Mouse (Mus musculus): ENCODE data around the gene Rnaseh2c.

Rnaseh2c gene

GRCm38 (mm10) chr19:5636036-5636570, 34.4 kb downstream of the Rnaseh2c start:
- no peak for DNase-seq (ENCODE audit: low spot score)

- no peak for DNase-seq (ENCODE audit: low spot score)
Observed at GRCm38 (mm10) chr19:5636571-5637041, 34.9 kb downstream of the Rnaseh2c start.

- peak; percentile 88 for DNase-seq (ENCODE audit: low spot score)
Observed at GRCm38 (mm10) chr19:5637069-5638047, 35.7 kb downstream of the Rnaseh2c start, which contains the start of gene Rela. Rela (plus strand) TSS chr19:5637483.

GRCm38 (mm10) chr19:5638416-5639005, 36.8 kb downstream of the Rnaseh2c start:
- DNase-seq (ENCODE audit: low spot score) = no peak

- no peak for DNase-seq (ENCODE audit: low spot score)
Observed at GRCm38 (mm10) chr19:5640339-5640738, 38.7 kb downstream of the Rnaseh2c start.

GRCm38 (mm10) chr19:5641021-5641420, 39.3 kb downstream of the Rnaseh2c start:
- DNase-seq (ENCODE audit: low spot score) = no peak

- DNase-seq (ENCODE audit: low spot score) = no peak
Observed at GRCm38 (mm10) chr19:5641641-5642040, 40.0 kb downstream of the Rnaseh2c start.

- no peak for DNase-seq (ENCODE audit: low spot score)
Observed at GRCm38 (mm10) chr19:5645280-5645679, 43.6 kb downstream of the Rnaseh2c start.

- DNase-seq (ENCODE audit: low spot score) = no peak
Observed at GRCm38 (mm10) chr19:5646731-5647330, 45.2 kb downstream of the Rnaseh2c start.

- no peak for DNase-seq (ENCODE audit: low spot score)
Observed at GRCm38 (mm10) chr19:5647791-5648190, 46.1 kb downstream of the Rnaseh2c start.

- DNase-seq (ENCODE audit: low spot score) = peak; percentile 75
Observed at GRCm38 (mm10) chr19:5648401-5649297, 47.0 kb downstream of the Rnaseh2c start.

- no peak for DNase-seq (ENCODE audit: low spot score)
Observed at GRCm38 (mm10) chr19:5649298-5649741, 47.6 kb downstream of the Rnaseh2c start.

GRCm38 (mm10) chr19:5651502-5652274, 50.0 kb downstream of the Rnaseh2c start:
- DNase-seq (ENCODE audit: low spot score) = no peak

GRCm38 (mm10) chr19:5652570-5652969, 50.9 kb downstream of the Rnaseh2c start:
- no peak for DNase-seq (ENCODE audit: low spot score)

- no peak for DNase-seq (ENCODE audit: low spot score)
Observed at GRCm38 (mm10) chr19:5653969-5654719, 52.5 kb downstream of the Rnaseh2c start.

GRCm38 (mm10) chr19:5654720-5655298, 53.1 kb downstream of the Rnaseh2c start:
- no peak for DNase-seq (ENCODE audit: low spot score)
